Comparison of ENCODE assay signal across 16 mouse cellular contexts in genomic region chr12:110046613-110047012, GRCm38 (mm10).
"Had no signal": no experiment of that assay in that cellular context is flagged by ENCODE, and none has a peak within 500 bp of the region (broad histone marks: within the 10 kb centered on the region; RNA-seq: fewer than 3 reads in every experiment).

No protein-coding gene starts in this region.

- DNase-seq: lung, adult 18-20 months; lung, embryonic 14.5 days; lung, postnatal 10 days; midbrain, embryonic 14.5 days; right cerebral cortex, adult 18-20 months; right cerebral cortex, postnatal 25 days; right cerebral cortex, postnatal 4 days; spleen, adult 18-20 months; thymus, adult 18-20 months; thymus, postnatal 14 days; thymus, postnatal 36 days had no signal

- H3K27me3 ChIP-seq: neural tube, embryonic 12.5 days had no signal

- H3K9me3 ChIP-seq: midbrain, embryonic 12.5 days; neural tube, embryonic 12.5 days had no signal

- H3K27ac ChIP-seq: liver, embryonic 14.5 days; macrophage; midbrain, embryonic 12.5 days; neural tube, embryonic 12.5 days had no signal

- H3K9ac ChIP-seq: liver, embryonic 14.5 days; lung, embryonic 14.5 days; midbrain, embryonic 12.5 days; neural tube, embryonic 12.5 days had no signal

- H3K4me1 ChIP-seq: midbrain, embryonic 12.5 days; neural tube, embryonic 12.5 days had no signal

- H3K36me3 ChIP-seq: midbrain, embryonic 12.5 days; neural tube, embryonic 12.5 days had no signal

- H3K4me3 ChIP-seq: megakaryocyte, embryonic 14.5 days; midbrain, embryonic 12.5 days; neural tube, embryonic 12.5 days had no signal

- H3K4me2 ChIP-seq: midbrain, embryonic 12.5 days; neural tube, embryonic 12.5 days had no signal
